Comparison of ENCODE assay signal across 28 mouse cellular contexts in the genomic region with DNA sequence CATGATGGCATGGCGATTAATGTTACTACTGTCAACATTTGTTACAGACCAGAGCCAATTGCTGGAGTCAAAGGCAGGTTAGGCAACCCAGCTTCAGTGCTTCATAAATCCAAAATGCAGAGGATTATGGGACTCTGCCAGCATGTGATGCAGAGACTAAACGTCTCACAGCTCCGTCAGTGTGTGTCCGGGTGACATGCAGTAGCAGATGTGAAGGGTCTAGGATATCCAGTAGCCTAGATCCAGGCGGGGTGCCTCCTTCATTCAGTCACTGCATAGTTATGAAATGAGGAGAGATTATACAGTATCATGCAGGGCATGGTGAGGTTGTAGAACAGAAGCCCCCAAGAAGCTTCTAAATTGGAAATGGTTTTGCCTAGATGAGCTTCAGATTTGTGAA.
"Had no signal": no experiment of that assay in that cellular context is flagged by ENCODE, and none has a peak within 500 bp of the region (broad histone marks: within the 10 kb centered on the region; RNA-seq: fewer than 3 reads in every experiment).

No protein-coding gene starts in this region.

- H3K4me1 ChIP-seq: heart, embryonic 15.5 days; hindbrain, embryonic 13.5 days; hindbrain, embryonic 15.5 days; kidney, embryonic 15.5 days; limb, embryonic 12.5 days; liver, embryonic 13.5 days; liver, embryonic 15.5 days had no signal

- H3K36me3 ChIP-seq: heart, embryonic 13.5 days; heart, embryonic 15.5 days; hindbrain, embryonic 13.5 days; hindbrain, embryonic 15.5 days; kidney, embryonic 15.5 days; limb, embryonic 12.5 days; liver, embryonic 13.5 days; liver, embryonic 15.5 days had no signal

- H3K4me3 ChIP-seq: gastrocnemius, adult 2 months; heart, adult 2 months; heart, embryonic 13.5 days; heart, embryonic 15.5 days; hindbrain, embryonic 13.5 days; hindbrain, embryonic 15.5 days; kidney, embryonic 15.5 days; limb, embryonic 12.5 days; liver, embryonic 13.5 days; liver, embryonic 15.5 days had no signal

- H3K27ac ChIP-seq: gastrocnemius, adult 2 months; heart, adult 2 months; heart, embryonic 13.5 days; heart, embryonic 15.5 days; hindbrain, embryonic 13.5 days; hindbrain, embryonic 15.5 days; hindbrain, postnatal 0 days; kidney, embryonic 15.5 days; kidney, postnatal 0 days; limb, embryonic 12.5 days; liver, embryonic 13.5 days; liver, embryonic 15.5 days had no signal

- DNase-seq: gastrocnemius, adult 2 months; gastrocnemius, postnatal 10 days; gastrocnemius, postnatal 25 days; heart, adult 11 months; heart, adult 2 months; heart, postnatal 14 days; heart, postnatal 36 days; kidney, adult 18-20 months; kidney, adult 9 months; kidney, postnatal 14 days; kidney, postnatal 36 days; layer of hippocampus, adult 9-11 months; layer of hippocampus, postnatal 36 days; left cerebral cortex, postnatal 4 days; liver; liver, embryonic 13.5 days had no signal

- H3K4me2 ChIP-seq: heart, embryonic 11.5 days; heart, embryonic 13.5 days; heart, embryonic 15.5 days; hindbrain, embryonic 13.5 days; hindbrain, embryonic 15.5 days; kidney, embryonic 15.5 days; limb, embryonic 12.5 days; liver, embryonic 11.5 days; liver, embryonic 13.5 days; liver, embryonic 15.5 days had no signal

- H3K9me3 ChIP-seq: heart, embryonic 13.5 days; heart, embryonic 15.5 days; hindbrain, embryonic 13.5 days; hindbrain, embryonic 15.5 days; kidney, embryonic 15.5 days; limb, embryonic 12.5 days; liver, embryonic 13.5 days; liver, embryonic 15.5 days had no signal

- H3K9ac ChIP-seq: heart, embryonic 13.5 days; heart, embryonic 15.5 days; hindbrain, embryonic 13.5 days; hindbrain, embryonic 15.5 days; kidney, embryonic 15.5 days; limb, embryonic 12.5 days; liver, embryonic 13.5 days; liver, embryonic 15.5 days had no signal

- ATAC-seq: hindbrain, postnatal 0 days; intestine, embryonic 16.5 days had no signal

- H3K27me3 ChIP-seq: heart, embryonic 13.5 days; heart, embryonic 15.5 days; hindbrain, embryonic 13.5 days; hindbrain, embryonic 15.5 days; kidney, embryonic 15.5 days; limb, embryonic 12.5 days; liver, embryonic 13.5 days; liver, embryonic 15.5 days had no signal
